In the genomic region with DNA sequence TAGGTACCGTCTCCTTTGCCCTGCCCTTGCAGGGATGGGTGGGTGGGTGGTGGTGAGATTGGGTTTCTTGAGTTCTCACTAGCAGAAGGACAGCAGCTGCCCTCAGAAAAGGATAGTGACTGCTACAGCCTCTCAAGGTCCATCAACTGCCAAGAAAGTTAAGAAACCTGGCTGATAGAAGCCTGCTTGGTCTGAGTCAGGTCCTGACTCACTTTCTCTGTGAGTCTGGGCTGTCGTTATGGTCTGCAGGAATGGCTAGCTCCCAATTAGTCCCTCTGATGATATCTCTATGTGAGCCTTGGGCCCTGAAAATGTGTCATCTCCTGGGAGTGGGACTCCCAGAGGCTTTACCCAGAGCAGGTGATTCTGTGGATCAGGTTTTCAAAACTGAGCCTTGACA, we compare ENCODE assay signal across 28 mouse cellular contexts. TPM values are rescaled to one million over a fixed set of nuclear protein-coding genes. Genes with fewer than 3 reads are reported as not detected.
"Had no signal": no experiment of that assay in that cellular context is flagged by ENCODE, and none has a peak within 500 bp of the region (broad histone marks: within the 10 kb centered on the region; RNA-seq: fewer than 3 reads in every experiment).

No protein-coding gene starts in this region.

- H3K36me3 ChIP-seq: heart, embryonic 13.5 days; heart, embryonic 15.5 days; hindbrain, embryonic 13.5 days; hindbrain, embryonic 15.5 days; kidney, embryonic 15.5 days; limb, embryonic 13.5 days; limb, embryonic 15.5 days; liver, embryonic 12.5 days had no signal

- H3K9ac ChIP-seq: heart, embryonic 13.5 days; heart, embryonic 15.5 days; hindbrain, embryonic 13.5 days; hindbrain, embryonic 15.5 days; kidney, embryonic 15.5 days; limb, embryonic 13.5 days; limb, embryonic 15.5 days; liver, embryonic 12.5 days; liver, embryonic 14.5 days had no signal

- H3K4me1 ChIP-seq: heart, embryonic 13.5 days; heart, embryonic 15.5 days; hindbrain, embryonic 15.5 days; kidney, embryonic 15.5 days; limb, embryonic 13.5 days; limb, embryonic 15.5 days; liver, embryonic 12.5 days had no signal

- H3K4me3 ChIP-seq: gastrocnemius, adult 2 months; heart, adult 2 months; heart, embryonic 13.5 days; heart, embryonic 15.5 days; hindbrain, embryonic 13.5 days; hindbrain, embryonic 15.5 days; kidney, embryonic 15.5 days; limb, embryonic 13.5 days; limb, embryonic 15.5 days; liver, embryonic 12.5 days had no signal

- H3K4me2 ChIP-seq: heart, embryonic 11.5 days; heart, embryonic 13.5 days; heart, embryonic 15.5 days; hindbrain, embryonic 13.5 days; hindbrain, embryonic 15.5 days; kidney, embryonic 15.5 days; limb, embryonic 13.5 days; limb, embryonic 15.5 days; liver, embryonic 12.5 days had no signal

- H3K9me3 ChIP-seq: heart, embryonic 13.5 days; heart, embryonic 15.5 days; hindbrain, embryonic 13.5 days; hindbrain, embryonic 15.5 days; kidney, embryonic 15.5 days; limb, embryonic 13.5 days; limb, embryonic 15.5 days; liver, embryonic 12.5 days had no signal

- H3K27me3 ChIP-seq: hindbrain, embryonic 13.5 days; hindbrain, embryonic 15.5 days; kidney, embryonic 15.5 days; limb, embryonic 13.5 days; limb, embryonic 15.5 days had no signal

- DNase-seq: gastrocnemius, adult 2 months; gastrocnemius, postnatal 10 days; gastrocnemius, postnatal 25 days; heart, adult 11 months; heart, adult 2 months; heart, postnatal 14 days; heart, postnatal 36 days; kidney, adult 11 months; kidney, adult 2 months; kidney, adult 9 months; kidney, postnatal 14 days; kidney, postnatal 36 days; layer of hippocampus, adult 9-11 months; layer of hippocampus, postnatal 36 days; left cerebral cortex, postnatal 4 days had no signal

- ATAC-seq: hindbrain, postnatal 0 days; intestine, embryonic 16.5 days; liver, embryonic 12.5 days had no signal

- H3K27ac ChIP-seq: gastrocnemius, adult 2 months; heart, adult 2 months; heart, embryonic 13.5 days; heart, embryonic 15.5 days; hindbrain, embryonic 13.5 days; hindbrain, embryonic 15.5 days; hindbrain, postnatal 0 days; kidney, embryonic 15.5 days; kidney, postnatal 0 days; limb, embryonic 13.5 days; limb, embryonic 15.5 days; liver, embryonic 12.5 days; liver, embryonic 14.5 days had no signal

RNA-seq across cellular contexts. Expression of a gene that starts 49.0 kb away (rescaled TPM):
- polyA plus RNA-seq: heart, adult 2 months had no signal
